8 mouse cellular contexts compared by ENCODE assay signal in genomic region chr1:180813409-180813884, GRCm38 (mm10). TPM values are rescaled to one million over a fixed set of nuclear protein-coding genes. Genes with fewer than 3 reads are reported as not detected.
A peak's percentile ranks its signal among the peaks of the same experiment; 100 is the strongest.
DNase-seq lines count a peak whose midpoint lies in the region; ATAC-seq lines count a peak whose summit lies in the region.

No protein-coding gene starts in this region.

- H3K27ac ChIP-seq in intestine, embryonic 14.5 days (ENCODE audit: low read depth): peak overlapping the region; percentile 100

- intact Hi-C loops in gastrocnemius, postnatal 14 days (cut with DNase I; ENCODE audit: low total_unique reads): loop anchor here (5.0 kb wide), 1 partner anchor 36 kb away; no protein-coding TSS in a partner anchor
- intact Hi-C loops in left cerebral cortex, postnatal 10 days (cut with DNase I): loop anchor here (2.0 kb wide), 1 partner anchor 37 kb away; the partner anchor contains the start of gene Sde2

- peaks cover 29% of the 10 kb centered on the region for H3K36me3 ChIP-seq in intestine, embryonic 14.5 days (ENCODE audit: control insufficient read depth, insufficient read depth, low read length)

- H3K27me3 ChIP-seq in intestine, embryonic 14.5 days (replicated peaks; ENCODE audit: control insufficient read depth, insufficient read depth, low read length): no peaks in the 10 kb centered on the region

- peak overlapping the region; percentile 54 for H3K4me2 ChIP-seq in intestine, embryonic 14.5 days (ENCODE audit: low read length)

- H3K9ac ChIP-seq in intestine, embryonic 14.5 days (ENCODE audit: low read length): peak overlapping the region; percentile 99

- H3K4me3 ChIP-seq in intestine, embryonic 14.5 days (ENCODE audit: low read depth, low read length): peak overlapping the region; percentile 86

- DNase-seq in adrenal gland, adult 18-20 months (ENCODE audit: low spot score in 2 of 2): peak; percentile 98
- DNase-seq in embryo, embryonic 10.5 days (ENCODE audit: low spot score): peak; percentile 94
- peak; percentile 96 for DNase-seq in gastrocnemius, postnatal 14 days
- peak; percentile 97 for DNase-seq in intestine, embryonic 14.5 days (ENCODE audit: low spot score)
- peak; percentile 93 to 97 for DNase-seq in left cerebral cortex, postnatal 10 days (ENCODE audit: extremely low spot score in 1 of 2, low spot score in 2 of 2)
- DNase-seq in right cerebral cortex, postnatal 10 days (ENCODE audit: low spot score in 2 of 2): peak; percentile 97 to 98
- DNase-seq in urinary bladder, postnatal 14 days (ENCODE audit: low spot score): peak; percentile 95

- peaks cover 13% of the 10 kb centered on the region; the same call in 1 of the 2 replicates for H3K4me1 ChIP-seq in intestine, embryonic 14.5 days (replicated peaks; ENCODE audit: control insufficient read depth, insufficient read depth, low read length)

- no peaks in the 10 kb centered on the region for H3K9me3 ChIP-seq in intestine, embryonic 14.5 days (ENCODE audit: control insufficient read depth, low read length)

- WGBS in intestine, embryonic 14.5 days: under 1% methylated on average over 41 of the region's 65 CpGs

- ATAC-seq in intestine, embryonic 14.5 days (replicated peaks; ENCODE audit: low FRiP score, low TSS enrichment, low read depth): peak; percentile 95
- peak; percentile 76 for ATAC-seq in megakaryocyte progenitor cell, adult 5-6 weeks (replicated peaks; ENCODE audit: poor library complexity)

RNA-seq across cellular contexts. Expression of gene H3f3a, which starts 0.3 kb away (rescaled TPM):
- total RNA-seq in adrenal gland, adult 18-20 months (2021): 100 to 1,000 TPM; 557 to 688 TPM
- total RNA-seq in gastrocnemius, postnatal 14 days (2021): 100 to 1,000 TPM; 448 to 473 TPM
- polyA plus RNA-seq in intestine, embryonic 14.5 days (2014; fragmentation: Nextera tagmentation; extraction: Ambion mirVana): 2,025 and 2,200 TPM in 2 replicates
- total RNA-seq in left cerebral cortex, postnatal 10 days (2021): 100 to 1,000 TPM; 442 to 467 TPM
- 1,870 and 2,095 TPM in 2 replicates for total RNA-seq in megakaryocyte progenitor cell, adult 5-6 weeks (2015)
- total RNA-seq in megakaryocyte progenitor cell, adult 5-6 weeks (2017): 1,724 and 1,809 TPM in 2 replicates

RNA-seq across cellular contexts. Expression of gene Sde2, which starts 37.5 kb away (rescaled TPM):
- total RNA-seq in adrenal gland, adult 18-20 months (2021): 10 to 100 TPM; 21.5 to 22.9 TPM
- total RNA-seq in gastrocnemius, postnatal 14 days (2021): 1 to 10 TPM; 8.4 to 8.5 TPM
- 31.4 and 35.5 TPM in 2 replicates for polyA plus RNA-seq in intestine, embryonic 14.5 days (2014; fragmentation: Nextera tagmentation; extraction: Ambion mirVana)
- total RNA-seq in left cerebral cortex, postnatal 10 days (2021): 10 to 100 TPM; 20.1 to 21.1 TPM
- 17.6 and 21.3 TPM in 2 replicates for total RNA-seq in megakaryocyte progenitor cell, adult 5-6 weeks (2015)
- 29.9 and 33.6 TPM in 2 replicates for total RNA-seq in megakaryocyte progenitor cell, adult 5-6 weeks (2017)

Comparison
In these comparisons a context has a peak if more than half of its experiments do, and no peak if none do; other contexts are left out.
1. Peak in every context shown above with its lines: DNase-seq, ATAC-seq, H3K4me3 ChIP-seq and H3K27ac ChIP-seq.